Mouse (Mus musculus): ENCODE results near the gene Dusp9.

- TF ChIP-seq EP300 (IDR thresholded peaks at IDR 0.05; ENCODE audit: low read depth): no peak
- no peak for TF ChIP-seq CTCF (IDR thresholded peaks at IDR 0.05; ENCODE audit: low read depth)
Measured at GRCm38 (mm10) chrX:73637415-73637814, 1.8 kb upstream of the Dusp9 start.
